Mouse (Mus musculus): ENCODE data around the gene Ppm1h. TPM values are rescaled to one million over a fixed set of nuclear protein-coding genes. Genes with fewer than 3 reads are reported as not detected.
A peak's percentile ranks its signal among the peaks of the same experiment; 100 is the strongest.

Gene Ppm1h
- polyA plus RNA-seq, 1 experiment = 13.4 TPM

DNA sequence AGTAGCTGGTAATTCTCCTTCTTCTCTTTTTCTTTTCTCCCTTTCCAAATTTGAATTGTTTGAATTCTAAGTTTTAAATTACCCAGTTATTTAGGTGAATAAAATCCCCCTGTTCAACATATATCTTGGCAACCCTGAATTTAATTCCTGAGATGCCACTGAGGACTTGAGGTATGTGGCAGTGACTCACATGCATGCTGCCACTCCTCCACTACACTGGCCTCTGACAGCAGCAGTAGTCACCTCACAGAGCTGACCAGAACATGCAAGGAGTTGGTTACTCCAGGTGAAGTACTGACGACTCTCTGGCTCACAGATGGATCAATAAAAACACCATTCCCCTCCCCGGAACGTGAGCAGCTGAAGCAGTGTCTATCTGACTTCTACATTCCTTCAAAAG, 98.9 kb downstream of the Ppm1h start:
- TF ChIP-seq POLR2A (IDR thresholded peaks at IDR 0.05; ENCODE audit: borderline replicate concordance, extremely low read depth, insufficient read depth, insufficient read length, poor library complexity, severe bottlenecking) (no peak), CTCF (IDR thresholded peaks at IDR 0.05; ENCODE audit: borderline replicate concordance, extremely low read depth, insufficient read depth, insufficient read length) (no peak)
- no peak for DNase-seq (ENCODE audit: low read depth)

DNA sequence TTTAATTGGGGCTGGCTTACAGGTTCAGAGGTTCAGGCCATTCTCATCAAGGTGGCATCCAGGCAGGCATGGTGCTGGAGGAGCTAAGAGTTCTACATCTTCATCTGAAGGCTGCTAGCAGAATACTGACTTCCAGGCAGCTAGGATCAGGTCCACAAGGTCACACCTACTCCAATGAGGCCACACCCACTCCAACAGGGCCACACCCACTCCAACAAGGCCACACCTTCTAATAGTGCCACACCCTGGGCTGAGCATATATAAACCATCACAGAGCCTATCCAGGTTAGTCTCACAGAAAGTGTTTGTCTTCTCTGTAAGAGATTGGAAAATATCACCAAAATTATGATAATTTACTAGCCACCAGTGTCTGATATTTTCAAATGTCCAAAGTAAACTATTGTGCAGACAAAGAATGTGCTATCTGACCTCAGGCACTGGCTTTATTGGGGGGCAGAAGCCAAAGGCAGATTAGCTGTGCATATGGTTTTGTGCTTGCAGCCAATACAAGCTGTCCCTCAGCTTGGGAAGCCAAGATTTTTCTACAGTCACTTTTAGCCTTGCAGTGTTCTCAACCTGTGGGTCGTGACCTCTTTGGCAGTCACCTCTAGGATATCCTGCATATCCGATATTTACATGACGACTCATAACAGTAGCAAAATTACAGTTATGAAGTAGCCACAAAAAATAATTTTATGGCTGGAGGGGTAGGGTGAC, 99.5 kb downstream of the Ppm1h start:
- no peak for DNase-seq (ENCODE audit: low read depth)
- TF ChIP-seq POLR2A (IDR thresholded peaks at IDR 0.05; ENCODE audit: borderline replicate concordance, extremely low read depth, insufficient read depth, insufficient read length, poor library complexity, severe bottlenecking) (no peak), CTCF (IDR thresholded peaks at IDR 0.05; ENCODE audit: borderline replicate concordance, extremely low read depth, insufficient read depth, insufficient read length) (no peak)

DNA sequence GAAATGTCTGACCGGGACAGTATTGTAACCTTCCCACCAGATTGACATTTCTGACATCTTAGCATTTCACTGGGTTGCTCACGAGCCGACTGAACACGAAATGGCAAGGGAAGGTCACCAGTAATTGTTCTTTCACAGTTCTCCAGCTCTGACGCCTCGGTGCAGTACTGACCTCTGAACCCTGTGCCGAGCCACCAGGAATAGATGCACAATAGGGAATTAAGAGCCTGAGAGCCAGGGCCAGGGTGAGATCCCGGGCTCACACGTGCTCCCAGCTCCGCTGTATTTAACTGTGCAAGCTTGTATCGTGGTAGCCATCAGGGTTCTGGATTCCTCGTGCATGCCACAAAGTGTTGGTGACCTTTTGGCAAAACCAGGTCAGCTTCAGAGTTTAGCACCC, 100.8 kb downstream of the Ppm1h start:
- TF ChIP-seq CTCF (IDR thresholded peaks at IDR 0.05; ENCODE audit: borderline replicate concordance, extremely low read depth, insufficient read depth, insufficient read length) (no peak), POLR2A (IDR thresholded peaks at IDR 0.05; ENCODE audit: borderline replicate concordance, extremely low read depth, insufficient read depth, insufficient read length, poor library complexity, severe bottlenecking) (no peak)
- DNase-seq (ENCODE audit: low read depth) = no peak

DNA sequence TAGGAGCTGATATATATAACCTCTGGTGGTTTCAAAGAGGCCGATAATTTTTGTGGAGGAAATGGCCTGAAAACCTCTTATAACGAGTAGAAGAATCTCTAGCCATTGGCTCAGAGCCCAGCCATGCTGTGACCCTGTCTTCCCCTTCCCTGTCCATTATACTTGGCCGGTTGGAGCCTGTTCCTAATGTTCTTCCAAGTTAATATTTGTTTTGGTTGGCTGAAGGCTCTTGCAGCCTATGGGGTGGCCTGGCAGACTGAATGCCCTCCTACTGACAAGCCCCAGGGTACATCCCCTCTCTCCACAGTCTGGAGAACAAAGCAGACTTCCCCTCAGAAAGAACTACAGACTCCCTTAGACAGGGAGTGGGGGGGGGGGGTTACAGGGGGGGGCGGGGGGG, 104.2 kb downstream of the Ppm1h start:
- TF ChIP-seq CTCF (IDR thresholded peaks at IDR 0.05; ENCODE audit: borderline replicate concordance, extremely low read depth, insufficient read depth, insufficient read length) (no peak), POLR2A (IDR thresholded peaks at IDR 0.05; ENCODE audit: borderline replicate concordance, extremely low read depth, insufficient read depth, insufficient read length, poor library complexity, severe bottlenecking) (no peak)

DNA sequence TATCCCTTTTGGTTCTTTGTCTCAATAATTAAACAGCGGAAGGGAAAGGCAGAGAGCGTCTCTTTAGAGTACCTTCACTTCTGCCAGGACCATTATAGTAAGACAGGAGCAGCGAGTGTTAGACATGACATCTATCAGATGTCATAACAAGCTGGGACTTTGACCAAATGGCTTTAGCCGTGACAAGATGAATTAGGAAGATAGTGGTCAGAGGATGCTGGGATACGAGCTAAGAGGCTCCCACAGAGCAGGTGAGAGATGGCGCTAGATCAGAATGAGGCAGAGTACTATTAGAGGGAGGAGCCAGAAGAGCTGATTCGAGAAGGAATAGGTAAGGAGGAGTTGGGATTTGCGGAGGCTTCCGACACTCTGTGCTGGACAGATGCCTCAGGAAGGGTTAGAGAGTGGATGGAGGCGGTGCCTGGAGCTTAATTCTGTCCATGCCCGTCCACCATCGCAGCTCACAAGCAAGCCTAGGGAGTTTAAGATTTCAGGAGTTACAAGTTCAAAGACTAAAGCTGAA, 111.1 kb downstream of the Ppm1h start:
- TF ChIP-seq CTCF (IDR thresholded peaks at IDR 0.05; ENCODE audit: borderline replicate concordance, extremely low read depth, insufficient read depth, insufficient read length) (no peak), POLR2A (IDR thresholded peaks at IDR 0.05; ENCODE audit: borderline replicate concordance, extremely low read depth, insufficient read depth, insufficient read length, poor library complexity, severe bottlenecking) (no peak)
- DNase-seq (ENCODE audit: low read depth) = peak; percentile 26

More for the DNA sequence above, 104.2 kb downstream of the Ppm1h start:
- DNase-seq (ENCODE audit: low read depth) = peak; percentile 75

DNA sequence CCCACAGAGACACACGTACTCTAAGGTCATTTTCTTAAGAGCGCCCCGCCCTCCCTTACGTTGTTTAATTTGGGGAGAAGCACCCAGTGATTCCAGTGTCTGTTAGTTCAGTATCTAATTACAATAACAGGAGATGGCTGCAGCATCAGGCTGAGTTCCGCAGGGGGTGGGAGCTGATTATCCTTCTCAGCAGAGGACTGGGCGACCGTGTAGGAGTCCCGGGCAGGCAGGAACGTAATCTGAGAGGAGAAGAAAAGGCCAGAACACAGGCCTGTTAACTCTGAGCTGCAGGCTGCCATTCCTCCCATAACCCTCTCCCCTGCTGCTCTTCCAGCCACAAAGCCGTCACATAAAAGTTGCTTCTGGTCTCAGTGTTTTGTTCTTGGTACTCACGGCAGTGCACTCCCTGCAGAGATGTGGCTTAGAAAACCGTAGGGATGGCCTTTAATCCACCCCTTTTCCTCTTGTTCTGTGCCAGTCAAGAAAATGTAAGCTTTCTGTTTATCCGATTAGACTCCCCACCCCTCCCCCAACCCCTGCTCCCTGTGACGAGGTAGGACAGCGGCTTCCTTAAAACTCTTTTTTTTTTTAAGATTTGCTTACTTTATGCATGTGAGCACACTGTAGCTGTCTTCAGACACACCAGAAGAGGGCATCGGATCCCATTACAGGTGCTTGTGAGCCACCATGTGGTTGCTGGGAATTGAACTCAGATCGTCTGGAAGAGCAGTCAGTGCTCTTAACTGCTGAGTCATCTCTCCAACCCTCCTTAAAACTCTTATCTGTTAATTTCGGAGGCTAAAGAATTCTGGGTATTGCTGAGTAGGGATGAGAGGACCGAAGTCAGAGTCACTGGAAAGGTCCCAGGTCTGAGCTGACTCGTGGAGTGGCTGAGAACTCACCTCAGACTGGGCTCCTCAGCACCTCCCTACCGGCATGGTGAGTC, 113.7 kb downstream of the Ppm1h start:
- peak; percentile 83 for DNase-seq (ENCODE audit: low read depth)
- TF ChIP-seq CTCF (IDR thresholded peaks at IDR 0.05; ENCODE audit: borderline replicate concordance, extremely low read depth, insufficient read depth, insufficient read length) = peak; percentile 15; the same call in 1 of the 2 replicates
- no peak for TF ChIP-seq POLR2A (IDR thresholded peaks at IDR 0.05; ENCODE audit: borderline replicate concordance, extremely low read depth, insufficient read depth, insufficient read length, poor library complexity, severe bottlenecking)

DNA sequence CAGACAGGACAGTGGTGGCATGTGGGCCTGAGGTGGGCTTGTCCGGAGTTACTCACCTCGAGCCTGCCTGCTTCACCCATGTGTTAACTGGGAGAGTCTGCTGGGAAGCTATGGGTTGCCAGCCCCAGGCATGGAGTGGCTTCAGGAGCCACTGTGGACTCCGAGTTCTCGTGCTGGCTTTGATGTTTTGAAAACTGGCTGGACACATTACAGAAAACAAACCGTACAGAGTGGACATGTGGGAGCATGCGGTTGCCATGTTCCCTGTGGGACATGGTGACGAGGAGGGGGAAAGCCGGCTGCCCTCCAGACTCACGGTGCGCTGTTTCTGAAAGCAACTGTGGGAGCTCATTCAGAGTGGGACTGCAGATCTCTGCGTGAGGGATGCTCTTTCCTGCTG, 114.6 kb downstream of the Ppm1h start:
- peak; percentile 29 for DNase-seq (ENCODE audit: low read depth)
- no peak for TF ChIP-seq POLR2A (IDR thresholded peaks at IDR 0.05; ENCODE audit: borderline replicate concordance, extremely low read depth, insufficient read depth, insufficient read length, poor library complexity, severe bottlenecking)
- TF ChIP-seq CTCF (IDR thresholded peaks at IDR 0.05; ENCODE audit: borderline replicate concordance, extremely low read depth, insufficient read depth, insufficient read length) = no peak

DNA sequence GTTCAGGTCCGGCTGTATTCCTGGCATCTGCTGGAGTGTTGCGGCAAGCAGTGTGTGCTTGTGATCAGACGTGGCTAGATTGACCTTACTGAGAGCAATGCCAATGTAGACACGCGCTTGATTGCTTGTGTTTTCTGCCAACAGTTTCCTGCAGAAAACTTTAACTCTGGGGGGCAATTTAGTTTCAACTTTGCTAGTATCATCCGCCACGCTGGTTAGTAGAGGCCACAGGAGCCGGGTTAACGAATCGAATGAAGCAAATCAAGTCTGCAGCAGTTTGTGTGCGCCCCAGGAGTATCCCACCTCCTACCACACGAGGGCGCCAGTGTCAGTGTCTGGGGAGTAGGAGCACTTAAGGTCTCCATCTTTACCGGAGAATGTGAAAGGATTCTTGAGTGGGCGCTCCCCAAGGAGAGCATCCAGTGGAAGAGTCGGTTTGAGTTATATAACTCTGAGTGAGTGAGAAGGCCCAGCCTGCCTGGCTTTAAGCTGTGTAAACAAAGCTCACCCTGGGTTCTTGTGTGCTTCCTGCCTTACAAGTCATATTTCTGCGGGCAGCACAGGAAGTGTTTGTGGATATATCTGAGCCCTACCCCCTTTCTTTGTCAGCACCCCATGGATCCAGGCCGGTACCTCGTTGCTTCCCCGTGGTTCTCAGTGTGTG, 115.8 kb downstream of the Ppm1h start:
- TF ChIP-seq CTCF (IDR thresholded peaks at IDR 0.05; ENCODE audit: borderline replicate concordance, extremely low read depth, insufficient read depth, insufficient read length) (peak; percentile 88), POLR2A (IDR thresholded peaks at IDR 0.05; ENCODE audit: borderline replicate concordance, extremely low read depth, insufficient read depth, insufficient read length, poor library complexity, severe bottlenecking) (no peak)
- DNase-seq (ENCODE audit: low read depth) = peak; percentile 86

DNA sequence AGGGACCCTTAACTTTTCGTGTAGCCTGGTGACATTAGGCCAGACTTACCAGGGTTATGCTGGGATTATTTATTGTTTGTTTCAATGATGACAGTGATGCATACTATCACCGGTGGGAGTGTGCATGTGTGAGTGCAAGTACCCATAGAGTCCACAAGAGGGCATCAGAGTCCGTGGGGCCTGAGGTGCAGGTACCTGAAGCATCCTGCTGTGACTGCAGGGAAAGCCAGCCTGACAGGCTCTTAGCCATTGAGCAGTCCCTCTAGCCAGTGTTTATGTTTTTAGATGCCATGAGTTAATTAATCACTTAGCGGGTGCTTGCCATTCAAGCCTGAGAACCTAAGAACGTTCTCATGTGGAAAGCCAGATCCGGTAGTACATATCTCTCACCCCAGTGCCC, 119.4 kb downstream of the Ppm1h start:
- TF ChIP-seq CTCF (IDR thresholded peaks at IDR 0.05; ENCODE audit: borderline replicate concordance, extremely low read depth, insufficient read depth, insufficient read length) (peak; percentile 46; the same call in 1 of the 2 replicates), POLR2A (IDR thresholded peaks at IDR 0.05; ENCODE audit: borderline replicate concordance, extremely low read depth, insufficient read depth, insufficient read length, poor library complexity, severe bottlenecking) (no peak)

DNA sequence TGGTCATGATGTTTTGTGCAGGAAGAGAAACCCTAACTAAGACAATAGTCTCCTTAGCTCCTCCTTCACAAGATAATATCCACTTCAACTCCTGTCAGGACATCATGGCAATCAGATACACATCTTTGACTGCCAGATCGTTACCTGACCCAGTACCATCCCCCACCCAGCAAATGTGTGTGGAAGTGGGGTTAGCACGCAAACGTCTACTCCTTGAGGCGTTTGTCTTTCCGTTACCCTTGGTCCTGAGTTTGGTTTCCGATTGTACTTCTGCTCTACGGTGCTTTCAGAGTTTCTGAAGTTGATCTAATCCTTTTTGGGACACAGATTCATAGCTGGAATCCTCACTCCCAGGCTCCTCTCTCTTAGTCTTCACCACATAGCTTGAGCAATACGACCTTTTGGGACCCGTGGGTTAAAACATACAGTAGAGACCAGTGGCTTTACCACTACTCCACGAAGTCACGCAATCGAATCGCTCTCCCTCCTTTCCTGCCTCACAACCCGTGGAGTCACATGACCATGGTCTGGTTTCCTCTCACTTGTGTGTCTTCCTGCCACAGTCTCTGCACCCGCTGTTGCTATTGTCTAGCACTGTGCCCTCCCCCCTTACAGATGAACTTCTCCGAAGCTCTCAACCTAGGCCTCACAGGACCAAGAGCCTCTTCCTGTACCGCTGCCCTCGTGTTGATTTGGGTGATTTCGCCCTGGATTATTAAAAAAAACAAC, 121.6 kb downstream of the Ppm1h start:
- TF ChIP-seq CTCF (IDR thresholded peaks at IDR 0.05; ENCODE audit: borderline replicate concordance, extremely low read depth, insufficient read depth, insufficient read length) (no peak), POLR2A (IDR thresholded peaks at IDR 0.05; ENCODE audit: borderline replicate concordance, extremely low read depth, insufficient read depth, insufficient read length, poor library complexity, severe bottlenecking) (no peak)
- DNase-seq (ENCODE audit: low read depth) = no peak

More for the DNA sequence above, 119.4 kb downstream of the Ppm1h start:
- DNase-seq (ENCODE audit: low read depth) = no peak

Measured in brain, embryonic 14.5 days (tissue).